In genomic region chr13:113209624-113210023, GRCm38 (mm10) we compare ENCODE assay signal across 7 mouse cellular contexts. TPM values are rescaled to one million over a fixed set of nuclear protein-coding genes. Genes with fewer than 3 reads are reported as not detected.
DNase-seq lines count a peak whose midpoint lies in the region; ATAC-seq and TF ChIP-seq lines count a peak whose summit lies in the region.

Esm1 (plus strand) TSS chr13:113209659.

- TF ChIP-seq EP300 in stomach, postnatal 0 days (optimal IDR thresholded peaks at IDR 0.05): no peak

- 37% methylated on average over 15 of the region's 15 CpGs for WGBS in stomach, embryonic 14.5 days
- 26% methylated on average over 15 of the region's 15 CpGs for WGBS in stomach, postnatal 0 days
- WGBS in hindbrain, embryonic 16.5 days: 44% methylated on average over 15 of the region's 15 CpGs
- WGBS in liver, embryonic 12.5 days (ENCODE audit: insufficient replicate concordance): 38% methylated on average over 15 of the region's 15 CpGs
- WGBS in stomach, embryonic 16.5 days: 36% methylated on average over 15 of the region's 15 CpGs

- no peak within 1 kb of the TSS for H3K4me3 ChIP-seq in stomach, embryonic 14.5 days (ENCODE audit: low read depth, low read length)
- no peak within 1 kb of the TSS for H3K4me3 ChIP-seq in stomach, postnatal 0 days (ENCODE audit: low read depth, low read length)
- H3K4me3 ChIP-seq in hindbrain, embryonic 16.5 days (ENCODE audit: low read length): peak within 1 kb of the TSS; percentile 10
- no peak within 1 kb of the TSS; the same call in 1 of the 2 replicates for H3K4me3 ChIP-seq in liver, embryonic 12.5 days
- peak within 1 kb of the TSS; percentile 14; the same call in 1 of the 2 replicates for H3K4me3 ChIP-seq in stomach, embryonic 16.5 days (replicated peaks; ENCODE audit: low read length)

- H3K9me3 ChIP-seq in stomach, embryonic 14.5 days (ENCODE audit: control insufficient read depth, low read depth, low read length): no peaks in the 10 kb centered on the region
- no peaks in the 10 kb centered on the region for H3K9me3 ChIP-seq in stomach, postnatal 0 days (ENCODE audit: control insufficient read depth, low read length)
- H3K9me3 ChIP-seq in hindbrain, embryonic 16.5 days (ENCODE audit: control insufficient read depth, low read length): no peaks in the 10 kb centered on the region
- H3K9me3 ChIP-seq in liver, embryonic 12.5 days (replicated peaks): no peaks in the 10 kb centered on the region
- no peaks in the 10 kb centered on the region for H3K9me3 ChIP-seq in stomach, embryonic 16.5 days (replicated peaks; ENCODE audit: control insufficient read depth, low read length)

- H3K9ac ChIP-seq in stomach, embryonic 14.5 days (replicated peaks; ENCODE audit: low read depth, low read length): no peak within 1 kb of the TSS
- H3K9ac ChIP-seq in stomach, postnatal 0 days (ENCODE audit: low read length): no peak within 1 kb of the TSS
- no peak within 1 kb of the TSS for H3K9ac ChIP-seq in hindbrain, embryonic 16.5 days (ENCODE audit: low read depth, low read length)
- H3K9ac ChIP-seq in liver, embryonic 12.5 days: no peak within 1 kb of the TSS
- no peak within 1 kb of the TSS for H3K9ac ChIP-seq in stomach, embryonic 16.5 days (ENCODE audit: low read length)

- H3K4me1 ChIP-seq in stomach, embryonic 14.5 days (ENCODE audit: control insufficient read depth, insufficient read depth, low read length): no peaks in the 10 kb centered on the region
- 0 out of 2 replicates have a peak, but pooled peaks cover 2% of the 10 kb centered on the region for H3K4me1 ChIP-seq in stomach, postnatal 0 days (replicated peaks; ENCODE audit: control insufficient read depth, insufficient read depth)
- no peaks in the 10 kb centered on the region for H3K4me1 ChIP-seq in hindbrain, embryonic 16.5 days (ENCODE audit: control insufficient read depth, insufficient read depth, low read depth, low read length)
- peaks cover 21% of the 10 kb centered on the region; the same call in 1 of the 2 replicates for H3K4me1 ChIP-seq in liver, embryonic 12.5 days
- H3K4me1 ChIP-seq in stomach, embryonic 16.5 days (ENCODE audit: control insufficient read depth, insufficient read depth, low read length): no peaks in the 10 kb centered on the region

- H3K36me3 ChIP-seq in stomach, embryonic 14.5 days (ENCODE audit: control insufficient read depth, insufficient read depth, low read length): no peaks in the 10 kb centered on the region
- no peaks in the 10 kb centered on the region for H3K36me3 ChIP-seq in stomach, postnatal 0 days (ENCODE audit: control insufficient read depth, insufficient read depth, low read length)
- no peaks in the 10 kb centered on the region for H3K36me3 ChIP-seq in hindbrain, embryonic 16.5 days (ENCODE audit: control insufficient read depth, insufficient read depth, low read length)
- no peaks in the 10 kb centered on the region for H3K36me3 ChIP-seq in liver, embryonic 12.5 days
- no peaks in the 10 kb centered on the region for H3K36me3 ChIP-seq in stomach, embryonic 16.5 days (ENCODE audit: control insufficient read depth, insufficient read depth, low read length)

- no peaks in the 10 kb centered on the region for H3K27me3 ChIP-seq in stomach, embryonic 14.5 days (ENCODE audit: control insufficient read depth, insufficient read depth, low read length)
- no peaks in the 10 kb centered on the region for H3K27me3 ChIP-seq in stomach, postnatal 0 days (ENCODE audit: control insufficient read depth, insufficient read depth, low read length)
- H3K27me3 ChIP-seq in hindbrain, embryonic 16.5 days (replicated peaks; ENCODE audit: control insufficient read depth, insufficient read depth, low read length): no peaks in the 10 kb centered on the region
- peaks cover 13% of the 10 kb centered on the region for H3K27me3 ChIP-seq in liver, embryonic 12.5 days (replicated peaks)
- no peaks in the 10 kb centered on the region; the same call in 1 of the 2 replicates for H3K27me3 ChIP-seq in stomach, embryonic 16.5 days (ENCODE audit: control insufficient read depth, insufficient read depth, low read length)

- no peak for DNase-seq in stomach, postnatal 0 days (ENCODE audit: low spot score)
- DNase-seq in urinary bladder, postnatal 10 days (ENCODE audit: low spot score): no peak
- no peak for DNase-seq in frontal cortex, postnatal 14 days (ENCODE audit: low spot score in 2 of 2)

- peak within 1 kb of the TSS; percentile 19; the same call in 1 of the 2 replicates for H3K4me2 ChIP-seq in stomach, embryonic 14.5 days (replicated peaks; ENCODE audit: low read depth, low read length)
- H3K4me2 ChIP-seq in stomach, postnatal 0 days (replicated peaks; ENCODE audit: low read depth): no peak within 1 kb of the TSS
- peak within 1 kb of the TSS; percentile 16 for H3K4me2 ChIP-seq in hindbrain, embryonic 16.5 days (ENCODE audit: low read length)
- 0 out of 2 replicates have a peak within 1 kb of the TSS, but pooled peaks have one; percentile 4 for H3K4me2 ChIP-seq in liver, embryonic 12.5 days
- peak within 1 kb of the TSS; percentile 25; the same call in 1 of the 2 replicates for H3K4me2 ChIP-seq in stomach, embryonic 16.5 days (ENCODE audit: low read depth, low read length)

- H3K27ac ChIP-seq in stomach, embryonic 14.5 days (ENCODE audit: low read length): no peak within 1 kb of the TSS
- H3K27ac ChIP-seq in stomach, postnatal 0 days (replicated peaks): no peak within 1 kb of the TSS
- no peak within 1 kb of the TSS for H3K27ac ChIP-seq in hindbrain, embryonic 16.5 days (ENCODE audit: low read depth, low read length)
- H3K27ac ChIP-seq in liver, embryonic 12.5 days: no peak within 1 kb of the TSS
- no peak within 1 kb of the TSS for H3K27ac ChIP-seq in stomach, embryonic 16.5 days (ENCODE audit: low read length)

- no peak for ATAC-seq in stomach, embryonic 14.5 days (ENCODE audit: insufficient number of reproducible peaks, insufficient read depth, low FRiP score, low read depth)
- no peak for ATAC-seq in stomach, postnatal 0 days (ENCODE audit: low FRiP score, low TSS enrichment)
- ATAC-seq in hindbrain, embryonic 16.5 days: peak; percentile 24; the same call in 1 of the 2 replicates
- no peak for ATAC-seq in liver, embryonic 12.5 days
- no peak for ATAC-seq in stomach, embryonic 16.5 days (ENCODE audit: insufficient read depth, low FRiP score)

- TF ChIP-seq CTCF in stomach, postnatal 0 days (IDR thresholded peaks at IDR 0.05; ENCODE audit: low read depth): no peak

RNA-seq across cellular contexts. Expression of gene Esm1, which starts in this region (rescaled TPM):
- 2.5 and 2.9 TPM in 2 replicates for polyA plus RNA-seq in stomach, embryonic 14.5 days (2014; fragmentation: Nextera tagmentation; extraction: Ambion mirVana)
- polyA plus RNA-seq in stomach, postnatal 0 days (2015; fragmentation: Nextera tagmentation; extraction: Ambion mirVana): 0.46 and 0.75 TPM in 2 replicates
- polyA plus RNA-seq in hindbrain, embryonic 16.5 days (2015; fragmentation: Nextera tagmentation; extraction: Ambion mirVana): 2.0 and 2.3 TPM in 2 replicates
- 1.6 and 1.8 TPM in 2 replicates for polyA plus RNA-seq in liver, embryonic 12.5 days (2016; fragmentation: Nextera tagmentation; extraction: Ambion mirVana)
- 2.7 and 3.1 TPM in 2 replicates for polyA plus RNA-seq in stomach, embryonic 16.5 days (2015; fragmentation: Nextera tagmentation; extraction: Ambion mirVana)

Comparison
In these comparisons a context has a peak if more than half of its experiments do, and no peak if none do; other contexts are left out.
1. H3K4me3 ChIP-seq: peak in hindbrain, embryonic 16.5 days (single experiment) and stomach, embryonic 16.5 days (single experiment); none in stomach, embryonic 14.5 days (single experiment), stomach, postnatal 0 days (single experiment) and liver, embryonic 12.5 days (single experiment).